Mouse (Mus musculus) frontal cortex, postnatal 14 days (tissue): ENCODE results near the gene Mier2.

Source experiments
- DNase-seq, 2 experiments: peaks; one replicate each; pipeline ENCODE4 v3.0.0; 2022; ENCODE audit warnings: low spot score in 2 of 2

Gene Mier2

GRCm38 (mm10) chr10:79554330-79555237, at the start of gene Mier2:
TSS of gene Mier2 (minus strand) at chr10:79555199.
- DNase-seq: peak; percentile 66 to 77

DNA sequence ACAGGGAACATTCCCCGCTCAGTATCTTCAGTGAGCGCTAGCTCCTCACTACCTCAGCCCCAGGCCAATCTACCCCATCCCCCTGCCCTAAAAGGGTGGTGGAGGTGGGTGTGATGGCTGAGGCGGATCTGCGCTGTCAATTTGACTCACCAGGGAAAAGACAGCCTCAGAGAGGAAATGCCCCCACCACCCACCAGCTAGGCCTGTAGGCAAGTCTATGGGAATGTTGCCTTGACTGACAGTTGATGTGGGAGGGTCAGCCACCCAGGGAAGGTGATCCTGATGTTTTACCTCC, 42.9 kb upstream of the Mier2 start:
- no peak for DNase-seq

DNA sequence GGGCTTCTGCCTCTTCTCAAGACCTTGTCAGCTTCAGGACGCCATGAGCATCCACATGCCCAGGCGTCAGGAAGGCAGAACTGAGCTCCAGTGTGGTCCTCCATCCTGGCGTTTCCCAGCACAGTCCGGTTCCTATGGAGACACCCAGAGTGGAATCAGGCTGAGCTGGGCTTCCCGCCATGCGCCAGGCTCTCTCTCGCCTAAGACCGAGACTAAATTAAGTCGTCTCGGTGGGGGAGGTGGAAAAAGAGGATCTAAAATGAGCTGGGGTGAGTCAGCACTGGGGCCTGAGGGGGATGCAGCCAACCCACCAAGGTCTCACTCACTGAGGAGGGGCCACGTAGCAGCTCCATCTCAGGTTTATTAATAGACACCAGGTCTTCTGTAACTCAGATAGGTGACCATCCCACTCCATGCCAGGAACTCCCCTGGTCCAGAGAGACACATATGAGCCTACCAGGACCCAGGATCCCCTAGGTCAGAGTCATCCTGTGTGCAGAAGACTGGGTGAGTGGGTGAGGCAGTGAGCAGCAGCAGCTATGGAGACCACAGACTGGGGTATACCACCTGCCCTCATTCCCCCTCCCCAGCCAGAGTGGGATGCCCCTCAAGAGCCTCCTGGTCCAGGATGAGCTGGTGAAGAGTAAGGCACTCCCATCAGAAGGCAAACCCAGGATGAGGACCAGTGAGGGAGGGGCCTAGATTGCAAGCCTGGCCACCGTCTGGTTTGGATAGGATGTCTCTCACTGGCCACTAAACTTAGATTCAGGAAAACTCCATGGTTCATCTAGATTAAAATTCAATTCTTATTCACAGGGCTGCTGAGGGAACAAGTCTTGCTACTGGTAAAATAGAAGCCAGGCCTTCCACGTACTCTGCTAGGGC, 42.3 kb upstream of the Mier2 start:
- peak; percentile 56 to 67 for DNase-seq

DNA sequence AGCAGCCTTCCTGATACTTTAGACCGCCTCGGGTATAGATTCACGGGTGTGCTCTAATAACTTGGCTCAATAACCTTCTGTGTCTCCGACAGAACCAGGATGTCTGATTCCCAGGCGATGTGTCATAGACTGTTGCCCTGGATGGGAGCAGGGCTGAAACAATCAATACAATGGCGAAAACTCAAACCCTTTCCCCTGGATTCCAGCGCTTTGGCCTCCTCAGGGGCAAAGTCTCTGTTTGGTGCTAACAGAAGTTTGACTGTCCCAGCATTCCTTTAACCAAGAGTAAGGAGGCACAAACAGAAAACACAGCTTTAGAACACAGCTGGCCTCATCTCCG, 40.6 kb upstream of the Mier2 start:
- DNase-seq: no peak

DNA sequence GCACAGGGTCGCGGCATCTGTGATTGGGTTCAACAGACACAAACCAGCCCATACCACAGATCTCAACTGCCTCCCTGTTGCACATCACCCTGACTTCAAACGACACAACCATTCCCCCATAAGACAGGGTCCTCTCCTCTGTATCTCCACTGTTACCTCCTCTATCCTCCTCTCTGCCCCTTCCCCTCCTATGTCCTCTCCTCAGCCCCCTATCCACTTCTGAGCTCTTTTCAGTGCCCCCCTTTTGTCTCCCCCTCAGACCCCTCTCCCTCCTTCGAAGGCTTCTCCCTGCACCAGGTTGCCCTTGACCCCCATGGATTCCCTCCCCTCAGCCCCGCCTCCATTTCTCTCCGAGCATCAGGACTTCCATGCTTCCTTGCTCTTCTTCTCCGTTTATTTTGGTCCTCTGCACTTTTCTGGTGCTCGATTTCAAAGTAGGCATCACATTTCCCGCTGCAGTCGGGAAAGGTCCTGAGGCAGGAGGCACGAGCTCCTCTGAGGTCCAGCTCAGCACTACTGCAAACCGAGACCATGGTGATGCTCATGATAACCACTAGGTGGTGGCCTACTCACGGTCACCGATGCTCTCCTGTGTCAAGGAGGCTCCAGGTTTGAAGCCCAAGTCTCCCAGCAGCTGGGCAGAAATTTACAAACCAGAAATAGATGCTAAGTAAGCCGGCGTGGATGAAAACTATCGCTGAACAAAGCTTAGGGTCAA, 40.0 kb upstream of the Mier2 start:
- DNase-seq: no peak

- DNase-seq: no peak
Observed at GRCm38 (mm10) chr10:79594111-79594510, 39.1 kb upstream of the Mier2 start.

GRCm38 (mm10) chr10:79590702-79591101, 35.7 kb upstream of the Mier2 start:
- DNase-seq: no peak

- no peak for DNase-seq
Observed at GRCm38 (mm10) chr10:79587752-79588126, 32.7 kb upstream of the Mier2 start.

GRCm38 (mm10) chr10:79587061-79587751, 32.2 kb upstream of the Mier2 start, which contains the start of gene Theg:
TSS of gene Theg (minus strand) at chr10:79587331.
- no peak for DNase-seq

- DNase-seq: no peak
Observed at GRCm38 (mm10) chr10:79586243-79586642, 31.2 kb upstream of the Mier2 start.

GRCm38 (mm10) chr10:79585723-79586122, 30.7 kb upstream of the Mier2 start:
- DNase-seq: no peak

DNA sequence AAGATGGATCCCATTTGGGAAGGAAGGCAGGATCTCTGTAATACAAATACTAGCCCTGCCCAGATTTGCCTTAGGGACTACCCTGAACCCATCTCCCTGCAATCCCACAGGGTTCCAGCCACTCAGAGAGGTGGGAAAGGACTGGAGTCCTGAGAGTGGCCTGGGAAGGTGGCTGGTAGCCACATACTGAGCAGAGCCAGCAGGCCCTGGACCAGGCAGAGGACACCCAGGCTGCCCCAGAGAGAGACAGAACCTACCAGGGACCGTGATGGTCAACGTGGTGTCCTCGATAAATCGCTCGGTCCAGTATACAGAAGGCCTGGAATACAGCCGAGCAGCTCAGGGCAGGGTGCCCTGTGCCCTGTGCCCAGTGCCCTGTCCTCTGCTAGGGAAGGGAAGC, 30.1 kb upstream of the Mier2 start:
- no peak for DNase-seq

DNA sequence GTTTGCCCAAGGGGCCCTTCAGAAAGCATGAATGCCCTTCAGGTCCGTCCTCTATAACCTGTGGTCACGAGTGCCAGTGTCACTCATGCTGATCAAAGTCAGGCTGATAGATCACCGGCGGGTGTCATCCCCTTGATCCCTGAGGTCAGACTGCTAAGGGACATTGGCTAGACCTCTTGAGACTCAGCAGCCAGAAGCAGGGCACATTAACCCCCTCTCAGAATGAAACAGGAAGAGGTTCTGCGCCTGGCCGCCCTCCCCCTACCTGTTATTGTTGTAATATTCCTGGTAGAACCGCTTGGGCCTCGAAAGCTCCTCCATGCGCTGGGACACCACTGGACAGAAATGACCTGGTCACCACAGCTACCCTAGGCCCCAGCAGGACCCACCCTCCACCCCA, 29.4 kb upstream of the Mier2 start:
- no peak for DNase-seq

DNA sequence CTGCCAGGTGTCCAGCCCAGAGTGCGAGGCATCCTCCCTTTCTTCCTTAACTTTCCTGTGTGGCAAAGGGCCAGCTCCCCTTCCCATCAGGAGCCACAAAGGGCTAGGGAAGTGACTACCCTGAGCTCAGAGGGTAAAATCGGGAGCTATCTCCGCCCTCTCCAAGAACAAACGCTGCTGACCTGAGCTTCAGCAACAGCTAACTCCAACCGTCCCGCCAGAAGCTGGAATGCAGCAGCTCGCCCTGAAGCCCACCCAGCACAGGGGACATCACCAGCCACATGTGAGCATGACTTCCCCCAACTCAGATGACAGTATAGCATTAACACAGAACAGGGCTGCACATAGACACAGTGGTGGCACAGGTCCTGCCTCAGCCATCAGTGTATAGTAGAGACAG, 29.0 kb upstream of the Mier2 start:
- no peak for DNase-seq

DNA sequence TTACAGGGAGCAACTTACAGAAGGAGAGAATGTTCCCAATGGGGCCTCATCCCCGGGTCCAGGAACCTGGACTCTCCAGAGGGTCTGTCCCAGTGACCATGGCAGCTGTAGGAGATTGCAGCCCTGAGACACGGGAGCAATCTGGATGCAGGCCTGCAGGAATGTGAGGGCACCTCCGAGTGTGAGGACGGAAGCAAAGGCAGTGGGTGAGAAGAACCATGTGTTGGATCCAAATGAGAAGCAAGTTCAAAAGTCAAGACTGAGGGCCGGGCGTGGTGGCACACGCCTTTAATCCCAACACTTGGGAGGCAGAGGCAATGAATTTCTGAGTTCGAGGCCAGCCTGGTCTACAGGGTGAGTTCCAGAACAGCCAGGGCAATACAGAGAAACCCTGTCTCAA, 26.5 kb upstream of the Mier2 start:
- no peak for DNase-seq

DNA sequence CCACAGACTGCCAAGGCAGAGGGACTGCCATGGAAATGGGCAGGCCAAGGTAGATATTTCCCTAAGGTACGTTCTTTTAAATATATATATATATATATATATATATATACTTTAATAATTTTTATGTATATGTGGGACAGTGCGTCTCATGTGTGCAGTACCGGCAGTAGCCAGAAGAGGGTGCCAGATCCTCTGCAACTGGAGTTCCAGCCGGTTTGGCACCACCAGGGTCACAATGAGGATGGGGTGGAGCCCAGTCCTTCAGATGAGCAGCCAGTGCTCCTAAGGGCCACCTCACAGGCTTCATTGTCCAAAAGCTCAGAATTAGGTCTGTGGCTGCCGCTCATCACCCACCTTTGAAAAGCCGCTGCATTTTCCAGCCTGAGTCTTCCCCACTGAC, 25.8 kb upstream of the Mier2 start:
- peak in 1 of 2 experiments; percentile 37 for DNase-seq

DNA sequence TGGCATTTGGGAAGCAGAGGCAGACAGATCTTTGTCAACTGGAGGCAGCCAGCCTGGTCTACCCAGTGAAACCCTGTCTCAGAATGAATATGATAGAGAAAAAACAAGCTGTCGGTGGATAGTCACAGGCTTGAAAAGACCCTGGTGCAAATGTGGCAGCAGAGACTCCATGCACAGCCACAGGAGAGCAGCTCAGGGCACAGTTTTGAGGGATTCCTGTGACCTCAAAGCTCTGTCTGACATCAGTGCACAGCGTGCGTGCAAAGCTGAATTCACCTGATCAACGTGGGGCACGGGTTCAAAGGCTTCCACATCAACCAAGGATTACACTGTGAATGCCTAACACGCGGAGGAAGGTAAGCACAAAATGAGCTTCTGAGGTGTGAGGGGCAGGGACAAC, 25.4 kb upstream of the Mier2 start:
- DNase-seq: no peak

DNA sequence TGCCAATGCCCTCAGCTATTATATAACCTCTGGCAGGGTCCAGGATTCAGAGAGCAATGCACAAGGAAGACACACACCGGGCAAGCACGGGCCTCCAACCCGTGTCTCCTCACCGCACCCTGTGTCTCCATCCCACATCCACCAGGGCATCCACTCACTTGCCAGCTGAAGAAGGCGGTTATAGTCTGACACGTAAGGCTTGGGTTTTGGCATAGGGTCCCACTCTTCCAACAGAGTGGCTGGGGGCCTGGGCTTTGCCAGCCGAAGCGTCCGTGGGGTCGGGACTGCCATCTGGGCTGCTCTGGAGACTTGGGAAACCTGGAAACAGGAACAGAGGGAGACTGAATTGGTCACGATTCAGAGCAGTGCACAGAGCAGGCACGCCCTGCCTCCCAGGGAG, 24.8 kb upstream of the Mier2 start:
- no peak for DNase-seq

DNA sequence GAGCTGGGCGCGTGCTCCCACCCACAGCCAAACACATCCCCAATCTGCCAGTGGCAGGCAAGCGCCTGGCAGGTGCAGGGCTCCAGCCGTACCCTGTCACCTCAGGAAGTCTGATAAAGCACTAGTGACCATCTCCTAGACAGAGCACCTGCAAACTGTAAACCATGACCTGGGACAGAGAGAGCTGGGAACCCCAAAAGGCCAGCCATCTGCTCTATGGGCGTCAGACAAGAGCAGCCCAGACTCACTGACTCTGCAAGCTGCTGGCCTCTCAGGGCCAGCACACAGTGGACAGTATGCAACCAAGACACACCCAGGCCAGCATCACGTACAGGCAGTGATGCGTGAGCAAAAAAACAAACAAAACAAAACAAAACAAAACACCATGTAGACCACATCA, 23.9 kb upstream of the Mier2 start:
- DNase-seq: no peak

GRCm38 (mm10) chr10:79578276-79578675, 23.3 kb upstream of the Mier2 start:
- peak in 1 of 2 experiments; percentile 1 for DNase-seq

DNA sequence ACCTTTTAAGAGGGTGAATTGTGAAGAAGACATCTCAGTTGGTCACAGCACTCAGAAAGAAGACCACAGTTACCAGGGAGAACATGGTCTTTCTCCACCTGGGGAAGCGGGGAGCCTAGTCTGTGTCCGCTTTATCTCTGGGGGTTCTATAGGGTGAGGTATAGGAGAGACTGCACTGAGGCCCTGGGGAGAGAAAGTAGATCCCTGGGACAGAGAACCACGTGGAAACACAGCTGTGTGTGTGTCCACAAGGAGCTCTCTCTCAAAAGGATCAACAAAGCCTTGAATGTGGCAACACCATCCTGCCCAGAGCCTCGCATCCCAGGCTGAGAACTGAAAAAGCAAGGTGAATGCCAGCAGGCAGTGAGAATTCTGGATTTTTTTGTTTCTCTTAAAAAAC, 22.4 kb upstream of the Mier2 start:
- DNase-seq: no peak

- no peak for DNase-seq
Observed at GRCm38 (mm10) chr10:79575754-79576153, 20.8 kb upstream of the Mier2 start.
